Mouse (Mus musculus) 3T3-L1 (cell line): ENCODE measurements at regions not wholly inside any gene's neighbourhood (a gene's known extent, or its start where the extent isn't known, plus 50 kb on each side); places are given as distances from the start of the nearest gene placed in this dataset.

ENCODE experiments used
- DNase-seq: peaks from one replicate; pipeline ENCODE4 v3.0.0-alpha.2; 2015; ENCODE audit warnings: low read depth, low spot score

DNA sequence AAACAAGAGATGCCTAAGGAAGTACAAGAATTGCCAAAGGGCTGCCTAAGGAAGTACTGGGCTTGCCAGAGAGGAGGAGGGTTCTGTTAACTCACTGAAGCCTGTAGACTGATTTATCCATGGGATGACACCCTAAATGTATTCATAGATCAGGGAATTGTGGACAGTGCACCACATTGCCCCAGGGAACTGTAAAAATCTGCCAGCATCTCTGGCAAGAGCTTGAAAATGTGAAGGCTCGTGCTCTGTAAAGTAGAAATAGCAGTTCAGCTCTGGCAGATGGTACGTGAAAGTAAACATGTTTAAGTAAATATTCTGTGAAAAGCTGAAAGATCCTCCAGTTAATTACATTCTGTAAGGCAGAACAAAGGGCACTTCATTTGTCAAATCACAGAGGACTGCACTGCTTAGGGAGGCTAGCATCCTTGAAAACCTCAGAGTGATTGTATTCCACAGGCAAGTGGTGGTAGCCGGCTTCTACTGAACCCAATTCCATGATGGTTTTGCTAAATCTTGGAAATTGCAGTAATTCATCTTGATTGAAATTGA, 445.9 kb upstream of the Grin3a start:
- no peak for DNase-seq

DNA sequence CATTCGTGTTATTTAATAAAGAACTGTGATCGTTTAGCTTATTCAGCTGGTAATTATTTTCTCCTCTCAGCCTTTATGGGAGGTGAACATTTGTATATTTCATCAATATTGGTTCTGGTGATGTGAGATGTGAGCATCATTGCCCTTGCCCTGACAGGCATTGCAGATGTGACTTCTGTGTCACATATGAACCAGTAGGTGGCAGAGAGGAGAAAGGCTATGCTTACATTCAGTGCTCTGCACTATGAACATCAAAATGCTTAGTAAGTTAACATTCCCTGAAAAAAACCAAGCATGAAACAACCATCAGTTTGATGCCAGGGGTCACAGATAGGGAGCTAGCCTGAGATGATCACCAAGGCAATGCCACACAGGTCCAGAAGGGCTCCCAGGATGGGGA, 441.1 kb upstream of the Grin3a start:
- DNase-seq, result peak; percentile 24

DNA sequence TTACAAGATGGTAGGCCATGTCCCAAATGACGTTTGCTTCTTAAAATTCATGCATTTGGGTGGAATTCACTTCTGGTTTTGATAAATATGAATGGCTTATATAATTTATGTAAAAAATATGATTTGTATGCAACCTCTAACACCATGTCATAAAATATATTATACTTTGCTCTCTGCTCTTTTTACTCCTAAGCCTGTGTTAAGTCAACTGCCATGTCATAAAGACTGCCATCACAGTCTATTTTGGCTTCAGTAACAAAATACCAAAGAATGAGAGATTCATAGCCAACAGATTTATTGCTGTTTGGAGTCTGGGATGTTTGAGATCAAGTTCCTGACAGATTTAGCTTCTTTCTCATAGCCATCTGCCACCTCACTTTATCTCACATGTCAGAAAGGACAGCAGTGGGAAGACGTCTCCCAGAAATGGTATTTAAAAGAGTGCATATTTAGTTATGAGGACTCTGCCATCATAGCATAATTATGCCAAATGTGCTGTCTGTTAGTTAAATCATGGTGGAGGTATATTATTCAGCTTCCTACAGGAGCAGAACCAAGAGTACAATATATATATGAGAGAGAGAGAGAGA, 413.6 kb upstream of the Grin3a start:
- no peak for DNase-seq

DNA sequence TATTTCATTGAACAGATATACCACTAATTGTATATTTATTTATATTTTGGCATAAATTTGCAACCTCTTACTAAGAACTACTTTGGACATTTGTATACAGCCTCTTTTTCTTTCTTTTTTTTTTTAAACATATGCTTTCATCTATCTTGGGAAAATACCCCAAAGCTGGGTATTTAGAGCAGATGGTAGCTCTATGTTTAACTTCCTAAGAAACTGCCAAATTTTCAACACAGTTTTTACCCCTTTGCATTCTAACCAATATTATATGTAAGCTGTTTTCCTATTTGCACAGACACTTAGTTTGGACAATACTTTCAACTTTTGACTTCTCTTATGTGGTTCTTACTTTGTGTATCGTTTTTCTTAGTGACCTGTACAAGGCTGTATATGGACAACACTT, 396.5 kb upstream of the Grin3a start:
- no peak for DNase-seq

DNA sequence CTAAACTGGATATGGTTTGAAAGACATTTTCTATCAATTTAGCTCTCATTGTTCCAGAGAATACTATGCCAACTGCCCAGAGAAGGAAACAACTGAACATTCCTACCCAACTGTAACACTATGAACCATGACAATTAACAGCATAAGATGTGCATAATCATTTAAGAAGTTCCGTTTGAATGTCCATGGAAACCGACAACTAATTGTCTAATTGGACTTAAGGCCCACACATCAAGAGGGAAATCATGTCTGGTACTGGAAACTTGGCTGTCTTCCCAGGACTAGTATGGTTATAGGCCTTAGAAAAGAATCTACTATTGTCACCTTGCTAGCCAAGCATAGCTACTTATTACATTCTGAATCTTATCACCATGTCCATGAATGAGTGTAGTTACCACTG, 395.4 kb upstream of the Grin3a start:
- no peak for DNase-seq

DNA sequence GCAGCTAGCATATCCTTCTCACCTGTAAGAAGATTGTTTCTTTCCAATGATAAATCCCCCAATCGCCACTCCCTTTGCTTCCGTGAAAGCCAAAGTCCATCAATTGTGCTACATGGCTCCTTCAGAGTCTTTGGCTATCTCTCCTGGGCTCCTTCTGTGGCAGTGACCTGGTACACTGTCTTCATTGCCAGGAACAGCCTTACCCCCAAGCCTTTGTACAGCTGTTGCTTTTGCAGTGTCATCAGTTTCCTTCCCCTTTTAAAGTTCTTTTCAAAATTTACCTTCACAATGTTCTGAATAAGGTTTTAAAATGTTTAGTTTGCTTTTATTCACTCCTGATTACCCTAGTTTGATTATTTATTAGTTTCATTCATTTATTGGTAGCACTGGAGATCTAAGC, 393.8 kb upstream of the Grin3a start:
- DNase-seq, result no peak

DNA sequence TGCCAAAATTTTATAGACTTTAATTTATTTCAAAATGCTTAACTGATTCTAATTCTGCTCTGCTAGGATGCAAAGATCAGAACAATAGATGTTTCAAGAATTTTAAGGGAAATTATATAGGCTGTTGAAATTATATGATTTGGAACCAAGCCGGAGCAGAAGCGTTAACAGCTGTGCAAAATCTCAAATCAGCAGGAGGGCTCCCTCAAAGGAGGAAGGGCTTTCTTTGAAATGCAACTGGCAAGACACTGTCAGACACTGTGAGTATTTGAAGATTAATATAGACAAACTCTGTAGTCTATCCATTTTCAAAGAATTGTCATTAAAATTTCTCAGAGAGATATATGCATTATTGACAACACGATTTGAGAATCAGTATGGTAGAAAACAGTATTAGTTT, 389.9 kb upstream of the Grin3a start:
- DNase-seq, result no peak

DNA sequence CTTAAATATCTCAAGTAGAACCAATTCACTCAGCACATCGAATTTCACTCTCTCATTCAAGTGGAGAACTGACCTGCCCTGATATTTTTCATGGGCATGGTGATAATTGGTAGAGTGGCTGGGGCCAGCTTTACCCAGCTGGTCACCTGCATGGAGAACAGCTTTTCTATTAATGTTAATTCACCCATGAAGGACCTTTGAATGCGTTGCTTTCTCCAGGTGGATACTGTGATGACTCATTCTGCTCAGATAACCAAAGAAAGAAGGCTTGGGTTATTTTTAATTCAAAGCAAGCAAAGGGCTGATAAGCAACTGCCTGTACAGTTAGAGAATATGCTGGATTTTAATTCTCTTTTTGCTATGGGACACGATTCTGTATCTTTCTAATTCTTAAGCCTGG, 357.8 kb upstream of the Grin3a start:
- DNase-seq, result no peak

DNA sequence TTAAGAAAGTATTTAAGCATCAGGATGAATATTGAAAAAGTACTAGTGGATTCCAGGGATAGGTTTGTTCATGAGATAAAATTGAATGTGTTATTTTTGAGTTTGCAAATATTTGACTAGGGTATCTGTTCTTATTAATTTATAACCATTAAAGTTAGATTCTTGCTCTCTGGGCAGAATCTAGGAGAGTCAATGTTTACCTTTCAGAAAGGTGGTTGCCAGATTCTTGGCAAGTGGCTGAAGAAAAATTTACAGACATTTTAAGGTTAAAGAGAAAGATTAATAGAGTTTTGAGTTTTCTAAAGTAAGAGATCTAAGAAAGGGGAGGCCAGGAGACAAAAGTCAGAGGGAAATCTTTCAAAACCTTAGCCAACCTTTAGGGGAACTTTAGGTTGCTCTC, 331.7 kb upstream of the Grin3a start:
- DNase-seq, result no peak

DNA sequence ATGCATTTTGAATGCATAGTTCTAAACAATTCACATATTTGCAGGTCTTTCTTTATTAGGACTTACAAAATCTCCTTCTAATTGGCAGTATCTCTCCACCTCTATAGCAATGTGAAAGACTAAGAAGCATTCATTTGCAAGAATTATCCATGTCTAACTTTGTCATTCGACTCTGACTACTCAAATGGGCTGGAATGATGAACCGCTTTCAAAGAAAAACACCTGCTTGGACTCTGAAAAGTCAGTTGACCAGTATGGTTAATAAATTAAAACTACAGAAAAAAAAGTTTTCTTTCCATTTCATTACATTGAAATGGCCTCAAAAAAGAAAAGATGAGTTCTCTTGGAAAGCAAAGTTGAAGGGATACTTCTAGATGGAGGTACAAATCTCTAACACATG, 331.1 kb upstream of the Grin3a start:
- no peak for DNase-seq

DNA sequence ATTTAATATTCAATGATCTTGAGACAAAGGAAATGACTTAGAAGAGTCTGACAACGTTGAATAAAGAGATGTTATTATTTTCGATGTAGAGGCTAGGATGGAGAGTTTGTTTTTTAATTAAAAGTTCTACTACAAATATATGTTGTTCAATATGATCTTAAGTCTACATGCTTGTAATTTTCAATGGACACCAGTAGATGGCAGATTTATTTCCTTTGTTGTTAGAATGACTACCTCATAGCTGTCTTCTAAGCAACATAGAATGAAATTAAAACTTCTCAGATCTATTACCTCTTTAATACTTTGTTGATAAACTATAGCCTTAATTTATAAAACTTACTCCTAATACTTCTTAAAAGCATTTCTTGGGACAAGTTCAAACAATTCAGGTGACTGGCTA, 315.3 kb upstream of the Grin3a start:
- peak; percentile 27 for DNase-seq

DNA sequence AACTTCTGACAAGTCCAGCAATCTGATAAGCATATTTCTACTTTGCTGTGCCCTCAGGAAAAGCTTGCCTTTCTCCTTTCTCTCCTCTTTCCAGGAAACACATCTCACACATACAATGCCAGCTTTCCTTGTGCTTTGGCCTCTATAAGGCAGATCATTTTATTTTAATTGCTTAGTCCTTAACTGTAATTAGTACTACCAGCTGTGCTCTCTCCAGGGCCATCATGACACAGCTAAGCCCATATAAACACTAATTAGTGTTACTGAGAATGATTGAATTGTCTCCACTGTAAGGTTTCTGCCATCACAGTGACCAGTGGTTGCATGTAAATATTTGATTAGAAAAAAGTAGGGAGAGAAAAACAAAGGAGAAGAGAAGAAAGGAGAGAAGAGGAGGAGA, 300.4 kb upstream of the Grin3a start:
- no peak for DNase-seq

DNA sequence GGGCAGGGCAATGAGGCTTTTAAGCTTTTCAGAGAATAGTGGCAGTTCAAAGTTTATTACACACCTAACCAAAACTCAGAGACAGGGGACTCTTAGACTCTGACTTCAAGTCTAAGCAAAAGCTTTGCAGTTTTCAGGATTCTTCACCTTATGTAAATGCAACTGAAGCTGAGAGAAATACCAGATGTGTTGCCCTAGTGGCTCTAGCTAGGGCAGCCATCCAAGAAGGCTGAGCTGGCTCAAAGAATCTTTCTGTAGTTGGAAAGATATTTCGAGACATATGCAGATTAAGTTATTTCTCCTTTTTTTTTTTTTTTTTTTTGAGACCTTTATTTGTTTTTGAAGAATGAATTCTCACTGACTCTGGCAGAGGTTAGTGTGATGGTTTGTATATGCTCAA, 284.7 kb upstream of the Grin3a start:
- DNase-seq, result peak; percentile 2

DNA sequence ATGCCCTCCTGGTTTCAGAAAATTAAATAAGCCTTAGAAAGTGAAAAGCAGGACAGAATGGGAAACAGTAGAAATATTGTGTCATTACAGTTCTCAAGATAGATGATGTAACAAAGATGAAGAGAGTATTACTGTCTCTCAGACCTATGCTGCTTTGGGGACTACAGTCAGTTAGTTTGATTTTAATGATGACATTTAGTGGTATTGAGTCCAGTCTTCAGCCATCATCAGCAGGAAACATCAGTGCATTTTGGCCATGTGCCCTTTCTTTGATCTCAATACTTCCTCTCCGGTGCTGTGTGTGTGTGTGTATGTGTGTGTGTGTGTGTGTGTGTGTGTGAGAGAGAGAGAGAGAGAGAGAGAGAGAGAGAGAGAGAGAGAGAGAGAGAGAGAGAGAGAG, 261.0 kb upstream of the Grin3a start:
- DNase-seq, result no peak

DNA sequence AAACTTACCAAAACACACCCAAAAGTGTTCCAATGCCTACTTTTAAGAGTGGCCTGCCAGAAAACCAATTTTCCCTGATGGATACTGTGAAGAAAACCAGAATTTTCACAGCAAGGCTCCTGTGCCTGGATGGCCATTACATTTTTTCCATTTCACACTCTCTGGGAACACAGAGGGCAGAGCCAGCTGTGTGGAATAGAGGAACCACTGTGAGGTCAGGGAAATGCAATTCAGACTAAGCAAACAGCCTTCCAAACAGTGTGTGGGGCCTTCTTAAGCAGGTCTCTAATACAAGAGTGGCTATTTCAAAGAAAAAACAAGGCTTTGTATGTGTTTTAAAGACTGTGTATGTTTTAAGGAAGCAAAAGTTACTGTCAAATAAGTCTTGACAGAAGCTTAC, 242.3 kb upstream of the Grin3a start:
- no peak for DNase-seq

DNA sequence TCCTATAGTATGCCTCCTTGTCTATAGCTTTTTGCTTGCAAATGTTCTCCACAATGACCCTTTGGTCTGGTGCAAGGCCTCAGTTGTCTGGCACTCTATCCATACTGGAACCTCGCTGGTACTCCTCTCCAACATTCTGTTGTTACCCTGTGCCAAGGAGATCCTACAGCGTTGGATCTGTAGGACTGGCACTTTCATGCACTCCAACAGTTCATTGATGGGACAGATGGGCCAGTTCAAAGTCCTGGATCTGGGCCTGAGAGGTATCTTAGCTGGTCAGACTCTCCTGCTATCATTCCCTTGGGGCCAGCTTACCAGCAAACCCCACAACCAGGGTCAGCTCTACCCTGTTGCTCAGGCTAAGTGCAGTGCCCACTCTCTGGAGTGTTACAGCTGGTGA, 241.1 kb upstream of the Grin3a start:
- DNase-seq, result no peak

DNA sequence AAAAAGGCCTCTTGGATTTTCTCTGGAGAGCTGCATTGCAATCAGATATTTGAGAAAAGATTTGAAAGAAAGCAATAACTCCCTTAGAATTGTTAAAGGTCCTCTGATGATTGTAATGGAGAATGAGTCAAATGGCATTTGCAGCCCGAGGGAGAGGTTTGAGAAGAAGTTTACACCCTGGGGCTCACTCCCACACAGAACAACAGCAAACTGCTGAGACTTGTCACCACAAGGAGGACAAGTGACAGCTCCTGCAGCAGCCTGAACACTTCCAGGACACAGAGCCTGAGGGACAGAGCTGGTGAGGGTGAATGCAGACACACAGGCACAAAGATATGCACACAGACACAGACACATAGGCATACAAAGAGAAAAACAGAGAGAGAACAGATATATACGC, 210.0 kb upstream of the Grin3a start:
- no peak for DNase-seq

DNA sequence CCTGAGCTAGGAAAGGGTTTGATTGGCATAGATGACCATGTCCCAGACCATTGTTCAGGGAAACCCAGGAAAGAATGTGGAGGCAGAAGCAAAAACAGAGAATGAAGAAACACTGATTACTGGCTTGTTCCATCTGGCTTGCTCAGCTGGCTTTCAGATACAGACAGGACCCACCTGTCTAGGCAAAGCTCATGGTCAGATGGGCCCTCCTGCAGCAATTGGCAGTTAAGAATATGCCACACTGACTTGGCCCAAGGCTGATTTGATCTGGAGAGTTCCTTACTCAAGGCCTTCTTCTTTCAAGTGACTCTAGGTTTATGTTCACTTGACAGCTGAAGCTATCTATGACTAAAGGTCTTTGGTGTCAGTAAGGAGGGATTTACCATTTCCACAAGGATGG, 195.9 kb upstream of the Grin3a start:
- DNase-seq, result no peak

DNA sequence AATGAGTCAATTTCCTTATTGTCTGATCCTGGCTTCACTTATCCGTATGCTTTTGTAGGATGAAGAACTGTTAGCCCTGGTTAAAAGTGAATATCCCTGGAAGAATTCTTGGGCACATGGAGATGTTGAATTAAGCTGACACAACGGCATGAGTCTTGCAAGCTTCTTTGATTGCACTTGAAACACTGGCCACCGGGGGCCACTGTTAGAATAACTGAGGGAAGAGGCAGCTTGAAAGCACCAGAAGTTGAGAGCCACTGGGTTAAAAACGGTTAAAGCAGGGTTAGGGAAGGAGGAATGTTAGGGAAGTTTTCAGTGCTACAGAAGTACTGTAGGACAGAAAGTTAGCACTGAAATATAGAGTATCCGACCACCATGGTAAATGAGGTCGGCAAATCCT, 190.5 kb upstream of the Grin3a start:
- DNase-seq, result peak; percentile 2

DNA sequence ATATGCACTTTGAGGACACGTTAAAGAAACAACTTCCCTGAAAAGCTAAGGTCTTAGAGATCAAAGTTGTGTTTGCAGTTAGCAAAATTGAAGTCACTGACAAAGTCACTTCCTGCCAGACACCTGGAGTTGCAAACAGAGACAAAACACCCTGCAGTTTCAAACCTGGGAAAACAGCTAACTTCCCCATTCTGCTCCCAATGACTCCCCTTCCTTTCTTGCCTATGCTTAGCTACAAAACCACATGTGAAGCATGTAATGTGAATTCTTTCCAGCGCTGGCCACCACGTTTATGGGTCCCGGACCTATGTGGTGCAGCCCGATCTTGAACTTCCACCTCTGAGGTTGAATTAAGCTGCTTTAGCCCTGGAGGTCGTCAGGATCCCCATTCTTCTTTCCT, 179.8 kb upstream of the Grin3a start:
- no peak for DNase-seq
